Mouse (Mus musculus) G1E (cell line): ENCODE data around the gene Sik3. TPM values are rescaled to one million over a fixed set of nuclear protein-coding genes. Genes with fewer than 3 reads are reported as not detected.
"Not testable (repeated sequence)": the region's sequence is repeated elsewhere in the genome, so short reads cannot be mapped to it uniquely, and the experiment has no call there.

Experiments
- ATAC-seq: 2 replicates; pipeline ENCODE4 v1.8.0; 2016; ENCODE audit warnings: mild to moderate bottlenecking; ENCODE audit not compliant: insufficient number of reproducible peaks, poor library complexity, low FRiP score, severe bottlenecking; ENCODE audit errors: extremely low read depth
- DNase-seq: peaks from one replicate; pipeline ENCODE4 v3.0.0; 2012; ENCODE audit warnings: low spot score
- H3K27me3 ChIP-seq: 2 replicates; pipeline ENCODE4 v1.6.1; 2012; ENCODE audit warnings: mild to moderate bottlenecking, low read length, inconsistent platforms; ENCODE audit not compliant: insufficient read depth
- H3K36me3 ChIP-seq: replicated peaks from 2 replicates; pipeline ENCODE3; 2012; ENCODE audit warnings: mild to moderate bottlenecking, inconsistent platforms
- H3K4me1 ChIP-seq: 2 replicates; pipeline ENCODE4 v1.6.1; 2012; ENCODE audit warnings: low read depth, low read length, inconsistent platforms, mixed read lengths; ENCODE audit not compliant: insufficient read depth
- H3K4me3 ChIP-seq: 2 replicates; pipeline ENCODE4 v1.5.1; 2012; ENCODE audit warnings: low read depth, mild to moderate bottlenecking, inconsistent platforms, low read length, moderate library complexity, mixed read lengths
- H3K9me3 ChIP-seq: replicated peaks from 2 replicates; pipeline ENCODE4 v1.6.1; 2012; ENCODE audit warnings: inconsistent platforms
- CTCF ChIP-seq: IDR thresholded peaks from 2 replicates; pipeline ENCODE4 v1.5.1; 2012; ENCODE audit warnings: low read depth, low read length, inconsistent platforms, mixed read lengths
- GATA1 ChIP-seq: IDR thresholded peaks from 2 replicates; pipeline ENCODE4 v1.6.1; 2012; ENCODE audit warnings: borderline replicate concordance, low read length, inconsistent platforms, mixed read lengths
- GATA2 ChIP-seq: IDR thresholded peaks from 2 replicates; pipeline ENCODE4 v1.6.1; 2012; ENCODE audit warnings: low read depth, low read length, inconsistent platforms, borderline replicate concordance
- POLR2AphosphoS5 ChIP-seq: IDR thresholded peaks from 2 replicates; pipeline ENCODE4 v1.6.1; 2012; ENCODE audit warnings: low read depth, low read length, inconsistent platforms; ENCODE audit not compliant: insufficient replicate concordance
- TAL1 ChIP-seq: conservative IDR thresholded peaks from 2 replicates; pipeline ENCODE4 v1.6.1; 2012; ENCODE audit warnings: low read depth, low read length, inconsistent platforms, mixed read lengths
- polyA plus RNA-seq: library from polyadenylated mRNA; stranded (reverse); fragments of >175 nt; gene quantifications from 2 replicates; pipeline ENCODE4 v1.2.3, GENCODE M21; 2012
- total RNA-seq, 2 experiments: library from RNA; stranded (forward) in 1 of 2; stranded (reverse) in 1 of 2; fragments of 200-1000 nt in 1 of 2; fragments of >200 nt in 1 of 2; fragmentation: Nextera tagmentation in 1 of 2; gene quantifications; 2 replicates each; pipeline ENCODE4 v1.2.3; 2014 to 2017

Gene Sik3
- total and polyA plus RNA-seq, 3 experiments: 30.5 to 99.0 (median 49.1) TPM

DNA sequence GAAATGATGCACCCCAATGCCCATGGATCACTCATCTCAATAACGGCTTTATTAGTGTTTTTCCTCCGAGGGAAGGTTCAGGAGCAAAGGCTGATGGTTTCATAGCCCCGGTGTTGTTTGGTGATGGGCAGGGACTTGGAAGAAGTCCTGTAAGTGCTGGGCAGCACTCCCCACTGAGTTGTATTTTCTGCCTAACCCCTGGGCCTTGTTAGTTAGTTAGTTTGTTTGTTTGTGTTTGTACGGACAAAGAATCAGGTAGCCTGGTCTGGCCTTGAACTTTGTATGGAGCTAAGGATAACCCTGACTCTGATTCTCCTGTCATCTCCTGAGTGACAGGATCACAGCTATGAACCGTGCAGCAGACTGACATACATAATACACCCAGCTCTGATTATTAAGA is 74.8 kb downstream of the Sik3 start:
- H3K27me3 ChIP-seq: no peaks in the 10 kb centered on the region
- H3K4me3 ChIP-seq: no peak overlapping the region
- H3K9me3 ChIP-seq: no peaks in the 10 kb centered on the region
- peaks cover 47% of the 10 kb centered on the region for H3K36me3 ChIP-seq
- ATAC-seq (no peak), DNase-seq (no peak)
- H3K4me1 ChIP-seq: peaks cover 25% of the 10 kb centered on the region
- no peak for TF ChIP-seq GATA1
- TF ChIP-seq CTCF: no peak
- no peak for TF ChIP-seq TAL1
- no peak for TF ChIP-seq GATA2
- no peak for TF ChIP-seq POLR2AphosphoS5

DNA sequence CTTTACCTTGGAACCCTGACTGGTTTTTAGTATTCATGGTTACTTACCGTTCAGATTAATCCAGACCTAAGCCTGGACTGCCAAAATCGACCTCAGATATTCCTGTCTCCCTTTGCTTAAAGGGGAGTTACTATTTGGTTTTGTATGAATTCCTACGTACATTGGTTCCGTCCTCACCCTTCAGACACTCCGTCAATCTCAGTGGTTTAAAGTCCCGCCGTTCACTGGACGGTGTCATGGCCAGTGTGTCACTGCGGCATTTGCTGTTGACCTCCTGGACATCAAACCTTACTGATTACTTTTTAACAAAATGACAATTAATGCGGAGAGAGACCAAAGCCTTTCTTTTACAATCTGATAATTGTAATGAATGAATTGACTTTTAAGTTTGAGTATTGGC is 76.1 kb downstream of the Sik3 start:
- DNase-seq (no peak), ATAC-seq (no peak)
- H3K9me3 ChIP-seq: no peaks in the 10 kb centered on the region
- H3K36me3 ChIP-seq: peaks cover 43% of the 10 kb centered on the region
- TF ChIP-seq GATA1 (no peak), TAL1 (no peak), POLR2AphosphoS5 (no peak), CTCF (no peak), GATA2 (no peak)
- H3K27me3 ChIP-seq: no peaks in the 10 kb centered on the region
- H3K4me1 ChIP-seq: peaks cover 26% of the 10 kb centered on the region
- H3K4me3 ChIP-seq: no peak overlapping the region

DNA sequence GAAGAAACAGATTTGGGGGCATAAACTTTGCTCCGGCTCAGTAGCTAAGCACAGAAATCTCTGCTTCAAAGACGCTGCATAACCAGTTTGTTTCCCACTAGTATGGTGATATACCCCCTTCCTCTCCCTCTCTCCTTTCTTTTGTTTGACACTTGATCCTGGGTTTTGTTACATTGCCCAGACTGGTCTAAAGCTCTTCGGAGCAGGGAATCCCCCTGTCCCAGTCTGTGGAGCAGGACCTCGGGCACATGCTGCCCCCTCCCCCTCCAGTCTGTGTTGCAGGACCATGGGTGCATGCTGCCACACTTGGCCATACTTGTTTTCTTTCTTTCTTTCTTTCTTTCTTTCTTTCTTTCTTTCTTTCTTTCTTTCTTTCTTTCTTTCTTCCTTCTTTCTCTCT is 77.4 kb downstream of the Sik3 start:
- H3K4me1 ChIP-seq: peaks cover 23% of the 10 kb centered on the region
- TF ChIP-seq GATA2: no peak
- TF ChIP-seq POLR2AphosphoS5: no peak
- no peak for TF ChIP-seq CTCF
- no peak for TF ChIP-seq TAL1
- TF ChIP-seq GATA1: no peak
- ATAC-seq (no peak), DNase-seq (no peak)
- no peaks in the 10 kb centered on the region for H3K27me3 ChIP-seq
- peaks cover 43% of the 10 kb centered on the region for H3K36me3 ChIP-seq
- H3K9me3 ChIP-seq: no peaks in the 10 kb centered on the region
- H3K4me3 ChIP-seq: no peak overlapping the region

DNA sequence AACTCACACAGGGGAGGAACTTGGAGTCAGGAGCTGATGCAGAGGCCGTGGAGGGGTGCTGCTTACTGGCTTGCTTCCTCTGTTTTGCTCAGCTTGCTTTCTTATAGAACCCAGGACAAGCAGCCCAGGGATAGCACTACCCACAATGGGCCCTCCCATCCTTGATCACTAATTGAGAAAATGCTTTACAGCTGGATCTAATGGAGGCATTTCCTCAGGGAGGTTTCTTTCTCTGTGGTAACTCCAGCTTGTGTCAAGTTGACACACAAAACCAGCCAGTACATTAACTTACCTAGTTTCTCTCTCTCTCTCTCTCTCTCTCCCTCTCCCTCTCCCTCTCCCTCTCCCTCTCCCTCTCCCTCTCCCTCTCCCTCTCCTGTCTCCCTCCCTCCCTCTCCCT is 78.5 kb downstream of the Sik3 start:
- not testable (repeated sequence) for H3K4me3 ChIP-seq, H3K27me3 ChIP-seq, DNase-seq, ATAC-seq, H3K9me3 ChIP-seq
- Histone ChIP-seq H3K36me3 (peaks cover 45% of the 10 kb centered on the region), H3K4me1 (peaks cover 24% of the 10 kb centered on the region)

GRCm38 (mm10) chr9:46092633-46093032 is 80.0 kb downstream of the Sik3 start:
- Histone ChIP-seq H3K4me3 (no peak overlapping the region), H3K36me3 (peaks cover 48% of the 10 kb centered on the region), H3K9me3 (no peaks in the 10 kb centered on the region), H3K4me1 (peaks cover 30% of the 10 kb centered on the region), H3K27me3 (no peaks in the 10 kb centered on the region)
- DNase-seq (no peak), ATAC-seq (no peak)
- TF ChIP-seq GATA1 (no peak), GATA2 (no peak), POLR2AphosphoS5 (no peak), CTCF (no peak), TAL1 (no peak)

- ATAC-seq (no peak), DNase-seq (no peak)
- Histone ChIP-seq H3K4me3 (no peak overlapping the region), H3K9me3 (no peaks in the 10 kb centered on the region), H3K4me1 (peaks cover 30% of the 10 kb centered on the region), H3K27me3 (no peaks in the 10 kb centered on the region), H3K36me3 (peaks cover 50% of the 10 kb centered on the region)
- TF ChIP-seq TAL1 (no peak), CTCF (no peak), GATA1 (no peak), POLR2AphosphoS5 (no peak), GATA2 (no peak)
Measured at GRCm38 (mm10) chr9:46098360-46098985, 85.9 kb downstream of the Sik3 start.

GRCm38 (mm10) chr9:46099107-46099506 is 86.5 kb downstream of the Sik3 start:
- DNase-seq: no peak
- TF ChIP-seq CTCF (no peak), GATA2 (no peak), POLR2AphosphoS5 (no peak), GATA1 (no peak), TAL1 (no peak)
- ATAC-seq: no peak
- no peaks in the 10 kb centered on the region for H3K27me3 ChIP-seq
- H3K9me3 ChIP-seq: no peaks in the 10 kb centered on the region
- H3K36me3 ChIP-seq: peaks cover 52% of the 10 kb centered on the region
- peaks cover 34% of the 10 kb centered on the region for H3K4me1 ChIP-seq
- H3K4me3 ChIP-seq: no peak overlapping the region
